Mouse (Mus musculus) adrenal gland, postnatal 4 days (tissue): Measurements from ENCODE around the gene Gipc2. TPM values are rescaled to one million over a fixed set of nuclear protein-coding genes. Genes with fewer than 3 reads are reported as not detected.

Experiments used
- DNase-seq, 2 experiments: peaks; one replicate each; pipeline ENCODE4 v3.0.0; 2021 to 2022; ENCODE audit warnings: low spot score in 2 of 2, mixed read lengths in 2 of 2
- total RNA-seq, 2 experiments: library from RNA; stranded (reverse); gene quantifications; 2 replicates each; pipeline ENCODE4 v1.2.3; 2021

The Gipc2 gene
- total RNA-seq, 2 experiments from 2014 or later = 0.76 to 5.0 TPM

GRCm38 (mm10) chr3:152081381-152081780 lies 84.6 kb downstream of the Gipc2 start:
- no peak for DNase-seq

- DNase-seq = no peak
Measured at GRCm38 (mm10) chr3:152076088-152076487, 89.9 kb downstream of the Gipc2 start.

- DNase-seq = no peak
Measured at GRCm38 (mm10) chr3:152069001-152069400, 97.0 kb downstream of the Gipc2 start.

- no peak for DNase-seq
Measured at GRCm38 (mm10) chr3:152068311-152068710, 97.7 kb downstream of the Gipc2 start.

- DNase-seq = no peak
Measured at GRCm38 (mm10) chr3:152066696-152067095, 99.3 kb downstream of the Gipc2 start.

GRCm38 (mm10) chr3:152065806-152066205 lies 100.2 kb downstream of the Gipc2 start:
- DNase-seq = no peak

- DNase-seq = no peak
Measured at GRCm38 (mm10) chr3:152064166-152064565, 101.9 kb downstream of the Gipc2 start.

- DNase-seq = no peak
Measured at GRCm38 (mm10) chr3:152062806-152063205, 103.2 kb downstream of the Gipc2 start.

GRCm38 (mm10) chr3:152061145-152061544 lies 104.9 kb downstream of the Gipc2 start:
- DNase-seq = no peak

GRCm38 (mm10) chr3:152058235-152058634 lies 107.8 kb downstream of the Gipc2 start:
- no peak for DNase-seq

- no peak for DNase-seq
Measured at GRCm38 (mm10) chr3:152054260-152054659, 111.8 kb downstream of the Gipc2 start.

GRCm38 (mm10) chr3:152051959-152052358 lies 114.1 kb downstream of the Gipc2 start:
- DNase-seq = no peak

GRCm38 (mm10) chr3:152047914-152048313 lies 118.1 kb downstream of the Gipc2 start:
- DNase-seq = no peak

GRCm38 (mm10) chr3:152046895-152047294 lies 119.1 kb downstream of the Gipc2 start:
- no peak for DNase-seq

Other genes starting within 250 kb of the Gipc2 start
- gene Dnajb4, start 44.1 kb upstream of the Gipc2 start, total RNA-seq = 10 to 100 TPM; 40.6 to 41.5 TPM
- 100 to 1,000 TPM; 158 to 202 TPM for gene Fubp1, start 44.2 kb upstream of the Gipc2 start, total RNA-seq
- 10 to 100 TPM in 1 of 2 experiments, 1 to 10 TPM in 1; 8.2 to 14.1 TPM for gene Nexn, start 100.1 kb upstream of the Gipc2 start, total RNA-seq
- gene Miga1, start 174.2 kb upstream of the Gipc2 start, total RNA-seq = 10 to 100 TPM; 20.6 to 22.9 TPM
- gene Usp33, start 180.2 kb upstream of the Gipc2 start, total RNA-seq = 10 to 100 TPM; 91.9 to 92.1 TPM
- 10 to 100 TPM; 46.7 to 47.9 TPM for gene Zzz3, start 229.2 kb upstream of the Gipc2 start, total RNA-seq